Mouse (Mus musculus) hindbrain, embryonic 10.5 days (tissue): Measurements from ENCODE around the gene Lzts3. TPM values are rescaled to one million over a fixed set of nuclear protein-coding genes. Genes with fewer than 3 reads are reported as not detected.

ENCODE experiments used
- DNase-seq: peaks from one replicate; pipeline ENCODE4 v3.0.0-alpha.2; 2017; ENCODE audit warnings: low spot score
- H3K27ac ChIP-seq: fragments of 300-500 bp; sonication (generic); 2 replicates; pipeline ENCODE4 v1.5.1; 2016; ENCODE audit warnings: mild to moderate bottlenecking, moderate library complexity
- H3K27me3 ChIP-seq: fragments of 300-500 bp; sonication (generic); 2 replicates; pipeline ENCODE4 v1.6.1; 2016; ENCODE audit warnings: mild to moderate bottlenecking; ENCODE audit not compliant: poor library complexity, insufficient read depth, severe bottlenecking
- H3K36me3 ChIP-seq: fragments of 300-500 bp; sonication (generic); 2 replicates; pipeline ENCODE4 v1.6.1; 2016; ENCODE audit warnings: mild to moderate bottlenecking, moderate library complexity
- H3K4me1 ChIP-seq: fragments of 300-500 bp; sonication (generic); replicated peaks from 2 replicates; pipeline ENCODE4 v1.6.1; 2016; ENCODE audit warnings: mild to moderate bottlenecking
- H3K4me3 ChIP-seq: fragments of 300-500 bp; sonication (generic); 2 replicates; pipeline ENCODE4 v1.5.1; 2016; ENCODE audit warnings: mild to moderate bottlenecking, moderate library complexity
- H3K9me3 ChIP-seq: fragments of 300-500 bp; sonication (generic); 2 replicates; pipeline ENCODE4 v1.6.1; 2016; ENCODE audit warnings: mild to moderate bottlenecking, moderate library complexity
- WGBS: fragments of 180-500 bp; shearing (Covaris S2); methylation state at CpG from one replicate; pipeline ENCODE4 v1.1.7; 2016; 5-methylcytosine and 5-hydroxymethylcytosine counted together
- polyA plus RNA-seq: library from polyadenylated mRNA; unstranded; fragments of >200 nt; fragmentation: Nextera tagmentation; extraction: Ambion mirVana; gene quantifications from 2 replicates; pipeline ENCODE4 v1.2.1, GENCODE M21; 2016

The Lzts3 gene
- polyA plus RNA-seq, 1 experiment from 2014 or later, result 4.3 TPM

DNA sequence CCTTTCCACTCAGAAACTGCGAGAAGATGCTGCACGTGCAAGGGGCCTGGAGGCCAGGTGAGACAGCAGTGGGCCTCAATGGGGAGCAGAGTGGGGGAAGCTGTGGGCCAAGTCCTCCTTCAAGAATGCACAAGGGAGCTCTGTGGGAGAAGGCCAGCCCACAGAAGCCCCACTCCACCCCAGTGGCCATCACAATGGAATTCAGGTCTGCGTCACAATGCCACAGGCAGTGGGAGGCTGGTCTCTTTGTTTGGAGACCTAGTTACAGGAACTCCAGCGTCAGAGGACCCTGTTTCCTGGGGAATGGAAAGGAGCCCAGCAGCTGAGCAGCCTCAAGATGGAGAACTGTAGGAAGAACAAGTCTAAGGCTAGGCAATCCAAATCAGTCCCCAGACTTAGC lies 53.4 kb downstream of the Lzts3 start:
- Histone ChIP-seq H3K9me3 (no peaks in the 10 kb centered on the region), H3K27me3 (peaks cover 4% of the 10 kb centered on the region), H3K4me1 (peaks cover 6% of the 10 kb centered on the region), H3K36me3 (peaks cover 41% of the 10 kb centered on the region), H3K4me3 (no peak overlapping the region), H3K27ac (no peak overlapping the region)
- no peak for DNase-seq
- 60% methylated on average over 4 of the region's 4 CpGs for WGBS

- no peak for DNase-seq
- Histone ChIP-seq H3K4me1 (peaks cover 6% of the 10 kb centered on the region), H3K4me3 (no peak overlapping the region), H3K27ac (no peak overlapping the region), H3K27me3 (peaks cover 12% of the 10 kb centered on the region), H3K36me3 (peaks cover 34% of the 10 kb centered on the region), H3K9me3 (no peaks in the 10 kb centered on the region)
- 83% methylated on average over 2 of the region's 2 CpGs for WGBS
Measured at GRCm38 (mm10) chr2:130588373-130588772, 54.2 kb downstream of the Lzts3 start.

GRCm38 (mm10) chr2:130586016-130586415 lies 56.6 kb downstream of the Lzts3 start:
- Histone ChIP-seq H3K27ac (no peak overlapping the region), H3K9me3 (no peaks in the 10 kb centered on the region), H3K27me3 (peaks cover 36% of the 10 kb centered on the region), H3K36me3 (peaks cover 13% of the 10 kb centered on the region), H3K4me1 (peaks cover 13% of the 10 kb centered on the region), H3K4me3 (no peak overlapping the region)
- WGBS, result 94% methylated on average over 6 of the region's 6 CpGs
- DNase-seq, result no peak

DNA sequence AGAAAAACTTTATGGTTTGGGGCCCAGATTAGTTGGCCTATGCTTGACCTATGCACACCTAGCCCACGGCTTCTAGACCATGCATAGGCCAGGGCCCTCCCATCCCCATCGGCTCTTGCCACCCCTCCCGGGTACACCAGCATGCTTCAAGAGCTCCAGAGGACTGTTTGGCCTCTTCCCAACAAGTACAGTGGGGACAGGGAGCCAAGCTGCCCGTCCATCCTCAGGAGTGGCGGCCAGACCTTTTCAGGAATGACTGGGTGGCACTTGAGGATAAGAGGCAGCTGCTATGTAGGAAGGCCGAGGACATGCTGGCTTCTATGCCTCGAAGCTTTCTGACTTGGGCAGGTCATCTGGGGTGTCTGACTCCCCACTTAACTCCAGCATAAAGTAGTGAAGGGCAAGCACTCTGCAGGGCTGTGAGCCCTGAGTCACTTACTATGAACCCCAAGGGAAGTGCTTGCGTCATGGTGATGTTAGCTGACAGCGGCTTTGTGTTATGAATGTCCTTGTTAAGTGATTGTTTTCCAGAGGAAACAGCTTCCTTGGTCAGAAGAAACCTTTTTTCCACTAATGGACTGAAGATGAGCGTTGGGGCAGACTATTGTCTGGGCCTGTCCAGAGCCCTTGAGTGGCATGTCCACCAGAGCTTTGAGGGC lies 58.6 kb downstream of the Lzts3 start:
- DNase-seq, result no peak
- no peak overlapping the region for H3K27ac ChIP-seq
- WGBS, result 86% methylated on average over 10 of the region's 10 CpGs
- 0 out of 2 replicates have a peak, but pooled peaks cover 2% of the 10 kb centered on the region for H3K36me3 ChIP-seq
- peaks cover 22% of the 10 kb centered on the region for H3K4me1 ChIP-seq
- H3K9me3 ChIP-seq, result no peaks in the 10 kb centered on the region
- H3K4me3 ChIP-seq, result no peak overlapping the region
- H3K27me3 ChIP-seq, result peaks cover 56% of the 10 kb centered on the region

Other genes starting within 250 kb of the Lzts3 start
- gene Cpxm1, start 245.2 kb downstream of the Lzts3 start, polyA plus RNA-seq, result 49.3 and 56.7 TPM in 2 replicates
- gene Gm28372, start 237.6 kb downstream of the Lzts3 start, polyA plus RNA-seq, result not detected in 2 replicates
- gene 1700020A23Rik, start 237.5 kb downstream of the Lzts3 start, polyA plus RNA-seq, result 0.25 TPM in 1 of 2 replicates, not detected in the other
- not detected in 2 replicates for gene Tmem239, start 236.3 kb downstream of the Lzts3 start, polyA plus RNA-seq
- 120 TPM in 2 replicates for gene Vps16, start 218.5 kb downstream of the Lzts3 start, polyA plus RNA-seq
- gene Pced1a, start 218.1 kb downstream of the Lzts3 start, polyA plus RNA-seq, result 11.3 and 13.1 TPM in 2 replicates
- gene Ptpra, start 192.5 kb downstream of the Lzts3 start, polyA plus RNA-seq, result 86.7 TPM in 2 replicates
- gene Mrps26, start 79.1 kb downstream of the Lzts3 start, polyA plus RNA-seq, result 91.1 and 100 TPM in 2 replicates
- gene Oxt, start 66.6 kb downstream of the Lzts3 start, polyA plus RNA-seq, result not detected in 2 replicates
- not detected in 2 replicates for gene Avp, start 60.2 kb downstream of the Lzts3 start, polyA plus RNA-seq
- 17.7 and 19.5 TPM in 2 replicates for gene Fastkd5, start 12.8 kb downstream of the Lzts3 start, polyA plus RNA-seq
- gene Ubox5, start 12.8 kb downstream of the Lzts3 start, polyA plus RNA-seq, result 19.4 and 19.8 TPM in 2 replicates
- 47.1 and 50.7 TPM in 2 replicates for gene Ddrgk1, start 21.9 kb upstream of the Lzts3 start, polyA plus RNA-seq
- gene Itpa, start 24.8 kb upstream of the Lzts3 start, polyA plus RNA-seq, result 148 and 151 TPM in 2 replicates
- 0.20 and 0.70 TPM in 2 replicates for gene Slc4a11, start 54.7 kb upstream of the Lzts3 start, polyA plus RNA-seq